Mouse (Mus musculus) CH12.LX (cell line): ENCODE data around the gene Arhgap42. TPM values are rescaled to one million over a fixed set of nuclear protein-coding genes. Genes with fewer than 3 reads are reported as not detected.

Experiments
- DNase-seq: peaks from one replicate; pipeline ENCODE4 v3.0.0-alpha.2; 2013; ENCODE audit errors: extremely low read depth
- H3K27ac ChIP-seq: 2 replicates; pipeline ENCODE4 v1.5.1; 2012; ENCODE audit warnings: low read depth, mild to moderate bottlenecking, control low read depth, moderate library complexity; ENCODE audit not compliant: insufficient read depth
- H3K27me3 ChIP-seq: replicated peaks from 2 replicates; pipeline ENCODE3; 2012; ENCODE audit warnings: inconsistent platforms
- H3K36me3 ChIP-seq, 2 experiments: replicated peaks in 1 of 2; 2 replicates each; pipeline versions ENCODE3 to v1.6.1; 2012; ENCODE audit warnings: inconsistent platforms in 1 of 2, low read length in 1 of 2, mild to moderate bottlenecking in 1 of 2, mixed read lengths in 1 of 2, moderate library complexity in 1 of 2; ENCODE audit not compliant: control insufficient read depth in 1 of 2, insufficient read depth in 1 of 2
- H3K4me1 ChIP-seq, 2 experiments: 2 replicates each; pipeline ENCODE4 v1.6.1; 2012; ENCODE audit warnings: inconsistent platforms in 1 of 2, moderate library complexity in 1 of 2; ENCODE audit not compliant: insufficient read depth in 2 of 2, control insufficient read depth in 1 of 2
- H3K4me2 ChIP-seq: 2 replicates; pipeline ENCODE4 v1.6.1; 2012; ENCODE audit warnings: low read depth, mild to moderate bottlenecking, control low read depth; ENCODE audit not compliant: poor library complexity, insufficient read depth, severe bottlenecking
- H3K4me3 ChIP-seq, 3 experiments: fragments of 150-350 bp in 1 of 3; sonication (generic) in 1 of 3; replicated peaks in 1 of 3; 2 replicates each; pipeline versions ENCODE3 to v1.5.1; 2011 to 2012; ENCODE audit warnings: low read depth in 2 of 3, low read length in 2 of 3, mild to moderate bottlenecking in 2 of 3, moderate library complexity in 2 of 3, control low read depth in 1 of 3, improper control_type of control experiment in 1 of 3, inconsistent platforms in 1 of 3, mixed read lengths in 1 of 3; ENCODE audit not compliant: poor library complexity in 1 of 3
- H3K79me2 ChIP-seq: replicated peaks from 2 replicates; pipeline ENCODE4 v1.6.1; 2012; ENCODE audit warnings: mild to moderate bottlenecking, moderate library complexity; ENCODE audit not compliant: control insufficient read depth, poor library complexity, insufficient read depth, severe bottlenecking; ENCODE audit errors: extremely low read depth
- H3K9ac ChIP-seq: 2 replicates; pipeline ENCODE4 v1.6.1; 2012; ENCODE audit warnings: low read depth, mild to moderate bottlenecking, control low read depth, moderate library complexity; ENCODE audit not compliant: insufficient read depth
- H3K9me3 ChIP-seq: replicated peaks from 2 replicates; pipeline ENCODE3; 2012; ENCODE audit warnings: low read length, inconsistent platforms, mixed read lengths
- CHD1 ChIP-seq: IDR thresholded peaks from 2 replicates; pipeline ENCODE4 v1.6.1; 2012; ENCODE audit warnings: low read depth, low read length, improper control_type of control experiment, inconsistent platforms
- CTCF ChIP-seq, 2 experiments: IDR thresholded peaks in 1 of 2; conservative IDR thresholded peaks in 1 of 2; 2 replicates each; pipeline ENCODE4 v1.5.1; 2011 to 2012; ENCODE audit warnings: low read depth in 2 of 2, low read length in 2 of 2, improper control_type of control experiment in 1 of 2, inconsistent platforms in 1 of 2, mild to moderate bottlenecking in 1 of 2, moderate library complexity in 1 of 2
- ELF1 ChIP-seq: IDR thresholded peaks from 2 replicates; pipeline ENCODE4 v1.6.1; 2014; ENCODE audit warnings: low read depth, mild to moderate bottlenecking, inconsistent platforms, low read length, improper control_type of control experiment
- EP300 ChIP-seq: IDR thresholded peaks from 2 replicates; pipeline ENCODE4 v1.6.1; 2011; ENCODE audit warnings: low read length, improper control_type of control experiment
- IRF4 ChIP-seq: IDR thresholded peaks from 2 replicates; pipeline ENCODE4 v1.6.1; 2014; ENCODE audit warnings: low read depth, mild to moderate bottlenecking, inconsistent platforms, low read length, improper control_type of control experiment
- KAT2A ChIP-seq: IDR thresholded peaks from 2 replicates; pipeline ENCODE4 v1.6.1; 2012; ENCODE audit warnings: low read length, improper control_type of control experiment, inconsistent platforms; ENCODE audit not compliant: insufficient replicate concordance
- MAFK ChIP-seq: IDR thresholded peaks from 2 replicates; pipeline ENCODE4 v1.6.1; 2011; ENCODE audit warnings: low read length, improper control_type of control experiment; ENCODE audit not compliant: insufficient replicate concordance
- MEF2A ChIP-seq: IDR thresholded peaks from 2 replicates; pipeline ENCODE4 v1.6.1; 2014; ENCODE audit warnings: low read depth, mild to moderate bottlenecking, inconsistent platforms, low read length, improper control_type of control experiment, borderline replicate concordance
- NELFE ChIP-seq: IDR thresholded peaks from 2 replicates; pipeline ENCODE4 v1.6.1; 2011; ENCODE audit warnings: low read depth, low read length, improper control_type of control experiment
- PAX5 ChIP-seq: IDR thresholded peaks from 2 replicates; pipeline ENCODE4 v1.6.1; 2012; ENCODE audit warnings: low read length, inconsistent platforms, mixed read lengths
- POLR2A ChIP-seq: IDR thresholded peaks from 2 replicates; pipeline ENCODE4 v1.6.1; 2011; ENCODE audit warnings: low read depth, mild to moderate bottlenecking, improper control_type of control experiment, low read length
- POLR2AphosphoS2 ChIP-seq: IDR thresholded peaks from 2 replicates; pipeline ENCODE4 v1.6.1; 2011; ENCODE audit warnings: low read depth, low read length, improper control_type of control experiment
- SIN3A ChIP-seq: IDR thresholded peaks from 2 replicates; pipeline ENCODE4 v1.6.1; 2012; ENCODE audit warnings: low read length, improper control_type of control experiment, inconsistent platforms
- SMC3 ChIP-seq: IDR thresholded peaks from 2 replicates; pipeline ENCODE4 v1.6.1; 2011; ENCODE audit warnings: low read depth, low read length, improper control_type of control experiment
- TBP ChIP-seq: conservative IDR thresholded peaks from 2 replicates; pipeline ENCODE4 v1.6.1; 2011; ENCODE audit warnings: low read depth, low read length, improper control_type of control experiment
- TCF12 ChIP-seq: IDR thresholded peaks from 2 replicates; pipeline ENCODE4 v1.6.1; 2014; ENCODE audit warnings: low read depth, mild to moderate bottlenecking, inconsistent platforms, low read length, improper control_type of control experiment
- ZMIZ1 ChIP-seq: IDR thresholded peaks from 2 replicates; pipeline ENCODE4 v1.6.1; 2012; ENCODE audit warnings: low read depth, mild to moderate bottlenecking, inconsistent platforms, low read length, improper control_type of control experiment
- dilution Hi-C: fragments of 300-500 bp; cut with MboI; formaldehyde crosslinking; loops from 2 replicates; pipeline ENCODE4 v1.14.3; 2020; ENCODE audit warnings: low sequenced_read_pairs; ENCODE audit not compliant: extremely low pct_unique_long_range_greater_than_20kb, extremely low pct_ligation_motif_present
- in situ Hi-C: fragments of 300-500 bp; cut with MboI; formaldehyde crosslinking; loops from 3 replicates; pipeline ENCODE4 v1.14.3; 2019; ENCODE audit warnings: low sequenced_read_pairs, low pct_ligation_motif_present, low pct_unique_long_range_greater_than_20kb, mixed read lengths
- polyA plus RNA-seq: library from polyadenylated mRNA; unstranded; fragments of >175 nt; gene quantifications from 2 replicates; pipeline ENCODE4 v1.2.1, GENCODE M21; 2012; ENCODE audit warnings: low read depth; ENCODE audit not compliant: insufficient read length
- total RNA-seq, 2 experiments: library from RNA; depleted of rRNA; stranded (reverse); fragments of 300-350 nt in 1 of 2; fragments of >200 nt in 1 of 2; gene quantifications; 2 replicates each; pipeline ENCODE4 v1.2.3; 2012 to 2014

Arhgap42 gene
- total and polyA plus RNA-seq, 3 experiments, result not detected

- Histone ChIP-seq H3K36me3 (no peaks in the 10 kb centered on the region), H3K9ac (no peak overlapping the region), H3K4me2 (no peak overlapping the region), H3K4me3 (no peak overlapping the region), H3K9me3 (peaks cover 31% of the 10 kb centered on the region), H3K27me3 (no peaks in the 10 kb centered on the region), H3K79me2 (no peaks in the 10 kb centered on the region), H3K4me1 (no peaks in the 10 kb centered on the region), H3K27ac (no peak overlapping the region)
- in situ Hi-C loops, result no loop called here
- DNase-seq, result no peak
- dilution Hi-C loops, result no loop called here
- TF ChIP-seq NELFE (no peak), POLR2AphosphoS2 (no peak), IRF4 (no peak)
These were observed 4.9 kb upstream of the Arhgap42 start for GRCm38 (mm10) chr9:9243834-9244233.

- H3K27ac ChIP-seq, result no peak overlapping the region
- no peaks in the 10 kb centered on the region for H3K79me2 ChIP-seq
- H3K36me3 ChIP-seq, result no peaks in the 10 kb centered on the region
- in situ Hi-C loops (no loop called here), dilution Hi-C loops (no loop called here)
- no peak overlapping the region for H3K4me2 ChIP-seq
- no peaks in the 10 kb centered on the region for H3K27me3 ChIP-seq
- no peaks in the 10 kb centered on the region for H3K4me1 ChIP-seq
- H3K4me3 ChIP-seq, result no peak overlapping the region
- no peak for DNase-seq
- peaks cover 46% of the 10 kb centered on the region for H3K9me3 ChIP-seq
- TF ChIP-seq POLR2AphosphoS2 (no peak), PAX5 (no peak), ZMIZ1 (no peak), EP300 (no peak), CHD1 (no peak), MAFK (no peak), ELF1 (no peak), TCF12 (no peak), POLR2A (no peak), MEF2A (no peak), TBP (no peak), SIN3A (no peak), CTCF (conservative IDR thresholded peaks at IDR 0.05 in 1 of 2, IDR thresholded peaks at IDR 0.05 in 1 of 2; ENCODE audit: low read depth in 2 of 2, low read length in 2 of 2) (no peak), SMC3 (no peak), KAT2A (no peak), NELFE (no peak), IRF4 (no peak)
- H3K9ac ChIP-seq, result no peak overlapping the region
These were observed 2.4 kb upstream of the Arhgap42 start for GRCm38 (mm10) chr9:9241202-9241795.
